In the genomic region with DNA sequence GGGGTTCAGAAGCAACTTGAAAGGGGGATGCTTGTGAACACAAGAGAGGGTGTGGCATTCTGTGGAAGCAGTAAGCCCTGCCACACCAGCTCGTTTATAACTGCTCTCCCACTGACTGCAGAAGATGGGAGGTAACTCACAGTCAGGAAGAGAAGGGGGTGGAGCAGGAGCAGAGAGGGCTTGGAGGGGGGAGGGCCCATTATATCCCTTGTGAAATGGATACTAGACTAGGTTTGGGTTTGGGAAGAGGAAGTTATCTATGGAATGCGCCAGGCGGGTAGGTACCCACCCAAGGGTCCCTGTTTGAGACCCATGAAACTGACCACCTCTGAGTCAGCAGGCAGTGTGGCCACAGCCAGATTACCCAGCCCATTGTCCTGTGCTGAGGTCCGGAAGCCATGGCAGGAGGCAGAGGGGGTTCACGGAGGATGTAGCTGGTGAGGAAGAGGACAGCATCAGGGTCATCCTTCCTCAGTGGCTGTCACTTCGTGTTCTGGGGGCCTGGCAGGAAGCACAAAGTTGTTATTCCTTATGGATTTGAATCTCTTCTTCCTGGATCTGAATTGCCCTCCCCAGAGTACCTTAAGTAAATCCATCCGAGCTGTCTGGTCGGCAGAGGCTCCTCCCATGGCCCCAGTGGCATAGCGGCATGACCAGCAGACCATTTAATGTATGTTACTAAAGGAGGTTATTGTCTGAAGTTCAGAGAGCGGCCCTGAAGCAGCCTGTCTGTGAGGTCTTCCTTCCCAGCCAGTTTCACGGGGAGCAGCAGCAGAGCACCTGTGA, we compare ENCODE assay signal across 12 mouse cellular contexts. TPM values are rescaled to one million over a fixed set of nuclear protein-coding genes. Genes with fewer than 3 reads are reported as not detected.
DNase-seq lines count a peak whose midpoint lies in the region; ATAC-seq and TF ChIP-seq lines count a peak whose summit lies in the region.
"Had no signal": no experiment of that assay in that cellular context is flagged by ENCODE, and none has a peak within 500 bp of the region (broad histone marks: within the 10 kb centered on the region; RNA-seq: fewer than 3 reads in every experiment).

No protein-coding gene starts in this region.

- no peaks in the 10 kb centered on the region; the same call in 1 of the 2 replicates for H3K36me3 ChIP-seq in ES-E14 (ENCODE audit: control insufficient read depth, insufficient read depth, low read length, poor library complexity, severe bottlenecking)
- H3K36me3 ChIP-seq in myocyte (ENCODE audit: control insufficient read depth, insufficient read depth) = peaks cover 7% of the 10 kb centered on the region

- H3K79me2 ChIP-seq in myocyte (ENCODE audit: control insufficient read depth, insufficient read depth) = peaks cover 54% of the 10 kb centered on the region

- TF ChIP-seq CTCF in layer of hippocampus, adult 2 months (conservative IDR thresholded peaks at IDR 0.05) = no peak

- in situ Hi-C loops in ES-E14 (cut with MboI; ENCODE audit: low sequenced_read_pairs in 2 of 2, unreplicated experiment in 2 of 2) = no loop called here

- no peak overlapping the region for H3K4me3 ChIP-seq in layer of hippocampus, adult 2 months
- H3K4me3 ChIP-seq in ES-E14 (ENCODE audit: insufficient read depth in 1 of 2, low read depth in 1 of 2, low read length in 2 of 2, poor library complexity in 1 of 2, severe bottlenecking in 1 of 2) = no peak overlapping the region
- peak overlapping the region; percentile 22 for H3K4me3 ChIP-seq in myocyte

- H3ac ChIP-seq in myocyte (ENCODE audit: control insufficient read depth, insufficient read length) = no peak overlapping the region

- H3K4me1 ChIP-seq in ES-E14 (ENCODE audit: control insufficient read depth in 2 of 2, insufficient read depth in 2 of 2, low read length in 2 of 2, poor library complexity in 1 of 2) = peaks cover 6 to 28% of the 10 kb centered on the region in 2 experiments; a peak in 2 of 4 replicates

- H3K27me3 ChIP-seq in myocyte (ENCODE audit: control insufficient read depth, insufficient read depth, insufficient read length) = no peaks in the 10 kb centered on the region

- peak overlapping the region; percentile 23; the same call in 1 of the 2 replicates for H3K27ac ChIP-seq in layer of hippocampus, adult 2 months
- no peak overlapping the region for H3K27ac ChIP-seq in ES-E14 (ENCODE audit: insufficient read depth, low read depth, low read length, poor library complexity, severe bottlenecking)
- H3K27ac ChIP-seq: hindbrain, postnatal 0 days had no signal

- intact Hi-C loops in gastrocnemius, postnatal 36 days (cut with DNase I) = no loop called here
- intact Hi-C loops in left cerebral cortex, postnatal 10 days (cut with DNase I) = no loop called here

- H3K9me3 ChIP-seq in ES-E14 (ENCODE audit: control insufficient read depth, insufficient read depth, low read depth, low read length) = no peaks in the 10 kb centered on the region

- H3K9ac ChIP-seq in ES-E14 (ENCODE audit: insufficient read depth, low read depth, low read length, poor library complexity, severe bottlenecking) = peak overlapping the region; percentile 30; the same call in 1 of the 2 replicates

- ATAC-seq in erythroid progenitor cell, adult 5-6 weeks (replicated peaks; ENCODE audit: low FRiP score, poor library complexity, severe bottlenecking) = no peak

- peak; percentile 4 for DNase-seq in gastrocnemius, postnatal 25 days
- no peak for DNase-seq in gastrocnemius, postnatal 36 days
- DNase-seq in layer of hippocampus, adult 2 months (ENCODE audit: low spot score in 2 of 2) = no peak
- no peak for DNase-seq in layer of hippocampus, postnatal 10 days (ENCODE audit: low spot score in 2 of 2)
- no peak for DNase-seq in ES-E14 (ENCODE audit: low read depth, low spot score)
- no peak for DNase-seq in left cerebral cortex, postnatal 10 days (ENCODE audit: extremely low spot score in 1 of 2, low spot score in 2 of 2)
- DNase-seq: cerebellum, adult 9-11 months; gastrocnemius, postnatal 14 days; liver had no signal

- peak; percentile 34 for TF ChIP-seq POLR2A in myocyte (IDR thresholded peaks at IDR 0.05; ENCODE audit: insufficient read length, low read depth)

- peak overlapping the region; percentile 80 for H3K4me2 ChIP-seq in myocyte (ENCODE audit: low read depth)

TF ChIP-seq in ES-E14, 5 proteins besides CTCF, POLR2A, EP300 and RAD21:
- TF ChIP-seq ZC3H11A (IDR thresholded peaks at IDR 0.05; ENCODE audit: borderline replicate concordance, low read depth, low read length) = no peak
- no peak for TF ChIP-seq HCFC1 (IDR thresholded peaks at IDR 0.05; ENCODE audit: borderline replicate concordance, insufficient read depth, low read length)
- no peak for TF ChIP-seq ZNF384 (IDR thresholded peaks at IDR 0.05; ENCODE audit: low read depth, low read length)
- no peak for TF ChIP-seq MAFK (IDR thresholded peaks at IDR 0.05; ENCODE audit: insufficient read depth, low read depth, low read length)
- no peak for TF ChIP-seq CHD2 (IDR thresholded peaks at IDR 0.05; ENCODE audit: low read depth, low read length)
TF ChIP-seq in ES-E14: peak in this region for 0.

TF ChIP-seq in myocyte, 11 proteins besides CTCF, POLR2A, EP300 and RAD21:
- TF ChIP-seq REST (IDR thresholded peaks at IDR 0.05; ENCODE audit: insufficient read depth, insufficient read length) (no peak), MYOD1 (IDR thresholded peaks at IDR 0.05; ENCODE audit: control insufficient read depth in 1 of 3, insufficient read length in 2 of 3, low read depth in 2 of 3) (peak in 1 of 3 experiments; percentile 11), POLR2AphosphoS2 (IDR thresholded peaks at IDR 0.05; ENCODE audit: insufficient read length, low read depth) (peak; percentile 13), CEBPB (IDR thresholded peaks at IDR 0.05; ENCODE audit: insufficient read depth, poor library complexity, severe bottlenecking) (no peak), E2F4 (IDR thresholded peaks at IDR 0.05; ENCODE audit: insufficient read depth) (no peak), TCF3 (IDR thresholded peaks at IDR 0.05; ENCODE audit: insufficient read length, low read depth) (no peak), MAX (IDR thresholded peaks at IDR 0.05; ENCODE audit: low read depth) (no peak), MYOG (IDR thresholded peaks at IDR 0.05; ENCODE audit: control insufficient read depth in 1 of 3, insufficient read depth in 1 of 3, insufficient read length in 2 of 3, low read depth in 2 of 3) (peak in 1 of 3 experiments; percentile 24), TCF12 (IDR thresholded peaks at IDR 0.05; ENCODE audit: insufficient read depth, poor library complexity, severe bottlenecking) (no peak), SRF (IDR thresholded peaks at IDR 0.05; ENCODE audit: control insufficient read depth, insufficient read length, low read depth) (no peak), USF1 (IDR thresholded peaks at IDR 0.05; ENCODE audit: low read depth) (no peak)

RNA-seq across cellular contexts. Expression of a gene that starts 46.4 kb away (rescaled TPM):
- total RNA-seq in gastrocnemius, postnatal 25 days (2021) = 10 to 100 TPM; 35.8 to 48.7 TPM
- total RNA-seq in gastrocnemius, postnatal 36 days (2021) = 10 to 100 TPM; 27.2 to 47.5 TPM
- total RNA-seq in layer of hippocampus, adult 2 months (2021) = 10 to 100 TPM; 54.1 to 62.2 TPM
- total RNA-seq in layer of hippocampus, postnatal 10 days (2021) = 10 to 100 TPM; 37.9 to 38.9 TPM
- total RNA-seq in ES-E14 (2012; rRNA removed) = 6.1 and 8.8 TPM in 2 replicates
- polyA plus RNA-seq in myocyte (2012; fragmentation: generic; extraction: Trizol) = 32.1 TPM
- 10 to 100 TPM; 32.8 to 34.8 TPM for total RNA-seq in left cerebral cortex, postnatal 10 days (2021)
- 1.8 and 6.3 TPM in 2 replicates for total RNA-seq in erythroid progenitor cell, adult 5-6 weeks (2015; ENCODE audit: low replicate concordance)
- 2.7 TPM in 1 of 2 replicates, not detected in the other for total RNA-seq in erythroid progenitor cell, adult 5-6 weeks (2017; ENCODE audit: low replicate concordance)
